Mouse (Mus musculus) midbrain, embryonic 11.5 days (tissue): Measurements from ENCODE around the gene Anxa6. TPM values are rescaled to one million over a fixed set of nuclear protein-coding genes. Genes with fewer than 3 reads are reported as not detected.
"Not testable (repeated sequence)": the region's sequence is repeated elsewhere in the genome, so short reads cannot be mapped to it uniquely, and the experiment has no call there.

Experiments used
- ATAC-seq: fragments of 200-750 bp; cut with Nextera tagmentation; 2 replicates; pipeline ENCODE4 v1.8.0; 2017; ENCODE audit warnings: moderate TSS enrichment, moderate library complexity; ENCODE audit not compliant: low FRiP score
- DNase-seq: peaks from one replicate; pipeline ENCODE4 v3.0.0; 2015; ENCODE audit warnings: low spot score; ENCODE audit errors: missing footprints
- H3K27ac ChIP-seq: fragments of 300-500 bp; sonication (generic); 2 replicates; pipeline ENCODE4 v1.5.1; 2014; ENCODE audit warnings: low read depth, low read length
- H3K27me3 ChIP-seq: fragments of 300-500 bp; sonication (generic); 2 replicates; pipeline ENCODE4 v1.6.1; 2014; ENCODE audit warnings: mild to moderate bottlenecking, low read length, moderate library complexity, mixed read lengths; ENCODE audit not compliant: control insufficient read depth, insufficient read depth
- H3K36me3 ChIP-seq: fragments of 300-500 bp; sonication (generic); 2 replicates; pipeline ENCODE4 v1.6.1; 2014; ENCODE audit warnings: mild to moderate bottlenecking, low read length, moderate library complexity, mixed read lengths; ENCODE audit not compliant: control insufficient read depth, insufficient read depth
- H3K4me1 ChIP-seq: fragments of 300-500 bp; sonication (generic); 2 replicates; pipeline ENCODE4 v1.6.1; 2014; ENCODE audit warnings: low read length; ENCODE audit not compliant: control insufficient read depth, insufficient read depth
- H3K4me2 ChIP-seq: fragments of 300-500 bp; sonication (generic); 2 replicates; pipeline ENCODE4 v1.6.1; 2014; ENCODE audit warnings: mild to moderate bottlenecking, moderate library complexity
- H3K4me3 ChIP-seq: fragments of 300-500 bp; sonication (generic); 2 replicates; pipeline ENCODE4 v1.5.1; 2014; ENCODE audit warnings: low read depth, low read length
- H3K9ac ChIP-seq: fragments of 300-500 bp; sonication (generic); 2 replicates; pipeline ENCODE4 v1.6.1; 2014; ENCODE audit warnings: low read length
- H3K9me3 ChIP-seq: fragments of 300-500 bp; sonication (generic); 2 replicates; pipeline ENCODE4 v1.6.1; 2016; ENCODE audit warnings: low read length; ENCODE audit not compliant: control insufficient read depth
- WGBS: fragments of 180-500 bp; shearing (Covaris S2); extraction: QIAGEN DNeasy Blood & Tissue Kit; methylation state at CpG from one replicate; pipeline ENCODE4 v1.1.7; 2014; 5-methylcytosine and 5-hydroxymethylcytosine counted together
- polyA plus RNA-seq: library from polyadenylated mRNA; unstranded; fragments of >200 nt; fragmentation: Nextera tagmentation; extraction: Ambion mirVana; gene quantifications from 2 replicates; pipeline ENCODE4 v1.2.1, GENCODE M21; 2014

Anxa6 gene
- polyA plus RNA-seq, 1 experiment from 2014 or later = 71.2 TPM

GRCm38 (mm10) chr11:54955400-54955734 lies 77.9 kb downstream of the Anxa6 start:
- H3K4me1 ChIP-seq, H3K9me3 ChIP-seq, ATAC-seq, H3K36me3 ChIP-seq, H3K27ac ChIP-seq, DNase-seq, H3K27me3 ChIP-seq: not testable (repeated sequence)
- Histone ChIP-seq H3K9ac (peak overlapping the region; percentile 84), H3K4me3 (peak overlapping the region; percentile 73), H3K4me2 (peak overlapping the region; percentile 60)
- WGBS = 50% methylated on average over 10 of the region's 10 CpGs

GRCm38 (mm10) chr11:54954716-54955115 lies 78.5 kb downstream of the Anxa6 start:
- Histone ChIP-seq H3K9me3 (no peaks in the 10 kb centered on the region), H3K36me3 (no peaks in the 10 kb centered on the region), H3K9ac (no peak overlapping the region), H3K27ac (no peak overlapping the region), H3K4me2 (no peak overlapping the region), H3K27me3 (no peaks in the 10 kb centered on the region), H3K4me1 (0 out of 2 replicates have a peak, but pooled peaks cover 5% of the 10 kb centered on the region), H3K4me3 (no peak overlapping the region)
- ATAC-seq (no peak), DNase-seq (no peak)
- 85% methylated on average over 8 of the region's 8 CpGs for WGBS

- no peaks in the 10 kb centered on the region for H3K27me3 ChIP-seq
- DNase-seq (peak; percentile 89), ATAC-seq (no peak)
- H3K4me2 ChIP-seq = no peak overlapping the region
- WGBS = 37% methylated on average over 9 of the region's 9 CpGs
- H3K4me1 ChIP-seq = 0 out of 2 replicates have a peak, but pooled peaks cover 5% of the 10 kb centered on the region
- H3K4me3 ChIP-seq = no peak overlapping the region
- H3K9ac ChIP-seq = no peak overlapping the region
- H3K27ac ChIP-seq = no peak overlapping the region
- H3K9me3 ChIP-seq = no peaks in the 10 kb centered on the region
- H3K36me3 ChIP-seq = no peaks in the 10 kb centered on the region
These were observed 79.2 kb downstream of the Anxa6 start for GRCm38 (mm10) chr11:54953993-54954446.

GRCm38 (mm10) chr11:54952651-54953050 lies 80.6 kb downstream of the Anxa6 start:
- Histone ChIP-seq H3K4me3 (no peak overlapping the region), H3K27ac (no peak overlapping the region), H3K4me2 (no peak overlapping the region), H3K36me3 (no peaks in the 10 kb centered on the region), H3K4me1 (0 out of 2 replicates have a peak, but pooled peaks cover 5% of the 10 kb centered on the region), H3K9me3 (no peaks in the 10 kb centered on the region), H3K9ac (peak overlapping the region; percentile 4; the same call in 1 of the 2 replicates), H3K27me3 (no peaks in the 10 kb centered on the region)
- DNase-seq (no peak), ATAC-seq (no peak)
- 76% methylated on average over 6 of the region's 6 CpGs for WGBS

- no peaks in the 10 kb centered on the region for H3K27me3 ChIP-seq
- DNase-seq (no peak), ATAC-seq (no peak)
- WGBS = 87% methylated on average over 6 of the region's 6 CpGs
- no peak overlapping the region for H3K4me3 ChIP-seq
- H3K4me1 ChIP-seq = 0 out of 2 replicates have a peak, but pooled peaks cover 5% of the 10 kb centered on the region
- H3K4me2 ChIP-seq = no peak overlapping the region
- no peak overlapping the region for H3K27ac ChIP-seq
- no peak overlapping the region for H3K9ac ChIP-seq
- no peaks in the 10 kb centered on the region for H3K9me3 ChIP-seq
- no peaks in the 10 kb centered on the region for H3K36me3 ChIP-seq
These were observed 82.6 kb downstream of the Anxa6 start for GRCm38 (mm10) chr11:54950684-54951083.

- no peak for ATAC-seq
- H3K9ac ChIP-seq = no peak overlapping the region
- H3K4me2 ChIP-seq = no peak overlapping the region
- H3K36me3 ChIP-seq = no peaks in the 10 kb centered on the region
- no peak for DNase-seq
- H3K4me3 ChIP-seq = no peak overlapping the region
- H3K27me3 ChIP-seq = no peaks in the 10 kb centered on the region
- 79% methylated on average over 1 of the region's 1 CpGs for WGBS
- H3K4me1 ChIP-seq = 0 out of 2 replicates have a peak, but pooled peaks cover 5% of the 10 kb centered on the region
- H3K9me3 ChIP-seq = no peaks in the 10 kb centered on the region
- H3K27ac ChIP-seq = no peak overlapping the region
These were observed 83.5 kb downstream of the Anxa6 start for GRCm38 (mm10) chr11:54949717-54950116.

- Histone ChIP-seq H3K4me2 (no peak overlapping the region), H3K27ac (no peak overlapping the region), H3K4me3 (no peak overlapping the region), H3K4me1 (no peaks in the 10 kb centered on the region), H3K27me3 (no peaks in the 10 kb centered on the region), H3K9ac (no peak overlapping the region), H3K9me3 (no peaks in the 10 kb centered on the region), H3K36me3 (no peaks in the 10 kb centered on the region)
- no peak for DNase-seq
- 86% methylated on average over 3 of the region's 3 CpGs for WGBS
- no peak for ATAC-seq
These were observed 88.5 kb downstream of the Anxa6 start for GRCm38 (mm10) chr11:54944702-54945101.

- WGBS = 71% methylated on average over 7 of the region's 7 CpGs
- Histone ChIP-seq H3K27ac (no peak overlapping the region), H3K27me3 (no peaks in the 10 kb centered on the region), H3K4me3 (no peak overlapping the region), H3K9ac (no peak overlapping the region), H3K36me3 (no peaks in the 10 kb centered on the region), H3K9me3 (no peaks in the 10 kb centered on the region), H3K4me1 (no peaks in the 10 kb centered on the region), H3K4me2 (no peak overlapping the region)
- DNase-seq = no peak
- no peak for ATAC-seq
These were observed 93.2 kb downstream of the Anxa6 start for GRCm38 (mm10) chr11:54940056-54940455.

GRCm38 (mm10) chr11:54939501-54939900 lies 93.7 kb downstream of the Anxa6 start:
- no peak overlapping the region for H3K4me3 ChIP-seq
- no peak for ATAC-seq
- no peaks in the 10 kb centered on the region for H3K9me3 ChIP-seq
- H3K9ac ChIP-seq = no peak overlapping the region
- no peaks in the 10 kb centered on the region for H3K36me3 ChIP-seq
- no peak overlapping the region for H3K4me2 ChIP-seq
- no peaks in the 10 kb centered on the region for H3K4me1 ChIP-seq
- H3K27ac ChIP-seq = no peak overlapping the region
- no peak for DNase-seq
- WGBS = 81% methylated on average over 8 of the region's 8 CpGs
- H3K27me3 ChIP-seq = no peaks in the 10 kb centered on the region

GRCm38 (mm10) chr11:54936771-54937140 lies 96.5 kb downstream of the Anxa6 start:
- Histone ChIP-seq H3K27ac (no peak overlapping the region), H3K4me2 (no peak overlapping the region), H3K27me3 (no peaks in the 10 kb centered on the region), H3K4me1 (no peaks in the 10 kb centered on the region), H3K36me3 (no peaks in the 10 kb centered on the region), H3K9me3 (no peaks in the 10 kb centered on the region), H3K9ac (no peak overlapping the region), H3K4me3 (no peak overlapping the region)
- DNase-seq = no peak
- 88% methylated on average over 3 of the region's 3 CpGs for WGBS
- ATAC-seq = no peak
